Mouse (Mus musculus): ENCODE data around the gene 6430548M08Rik. TPM values are rescaled to one million over a fixed set of nuclear protein-coding genes. Genes with fewer than 3 reads are reported as not detected.
A peak's percentile ranks its signal among the peaks of the same experiment; 100 is the strongest.

Gene 6430548M08Rik
- polyA plus RNA-seq, 1 experiment from 2014 or later = 6.7 TPM

GRCm38 (mm10) chr8:120131158-120131557 lies 17.2 kb downstream of the 6430548M08Rik start:
- no peaks in the 10 kb centered on the region for H3K36me3 ChIP-seq (ENCODE audit: insufficient read depth, low read length)
- no peaks in the 10 kb centered on the region for H3K9me3 ChIP-seq (ENCODE audit: low read length)
- ATAC-seq (ENCODE audit: low FRiP score, low TSS enrichment) = no peak
- H3K9ac ChIP-seq (replicated peaks; ENCODE audit: low read length) = no peak overlapping the region
- H3K27me3 ChIP-seq (ENCODE audit: insufficient read depth, low read length) = no peaks in the 10 kb centered on the region
- no peak overlapping the region for H3K27ac ChIP-seq (ENCODE audit: low read length)
- no peak overlapping the region for H3K4me3 ChIP-seq (ENCODE audit: low read length)
- no peak overlapping the region for H3K4me2 ChIP-seq (replicated peaks; ENCODE audit: low read depth, low read length)
- H3K4me1 ChIP-seq (ENCODE audit: insufficient read depth, low read length) = peaks cover 15% of the 10 kb centered on the region
- 87% methylated on average over 8 of the region's 8 CpGs for WGBS

- Histone ChIP-seq H3K9me3 (ENCODE audit: low read length) (no peaks in the 10 kb centered on the region), H3K9ac (replicated peaks; ENCODE audit: low read length) (no peak overlapping the region), H3K4me3 (ENCODE audit: low read length) (no peak overlapping the region), H3K36me3 (ENCODE audit: insufficient read depth, low read length) (no peaks in the 10 kb centered on the region), H3K4me2 (replicated peaks; ENCODE audit: low read depth, low read length) (no peak overlapping the region), H3K27me3 (ENCODE audit: insufficient read depth, low read length) (no peaks in the 10 kb centered on the region), H3K4me1 (ENCODE audit: insufficient read depth, low read length) (peaks cover 5% of the 10 kb centered on the region; the same call in 1 of the 2 replicates), H3K27ac (ENCODE audit: low read length) (no peak overlapping the region)
- WGBS = 71% methylated on average over 7 of the region's 7 CpGs
- ATAC-seq (ENCODE audit: low FRiP score, low TSS enrichment) = no peak
Observed at GRCm38 (mm10) chr8:120133169-120133568, 19.2 kb downstream of the 6430548M08Rik start.

GRCm38 (mm10) chr8:120135687-120136086 lies 21.7 kb downstream of the 6430548M08Rik start:
- no peaks in the 10 kb centered on the region for H3K27me3 ChIP-seq (ENCODE audit: insufficient read depth, low read length)
- no peaks in the 10 kb centered on the region for H3K4me1 ChIP-seq (ENCODE audit: insufficient read depth, low read length)
- H3K4me2 ChIP-seq (replicated peaks; ENCODE audit: low read depth, low read length) = no peak overlapping the region
- WGBS = 86% methylated on average over 7 of the region's 7 CpGs
- no peaks in the 10 kb centered on the region for H3K36me3 ChIP-seq (ENCODE audit: insufficient read depth, low read length)
- H3K9me3 ChIP-seq (ENCODE audit: low read length) = no peaks in the 10 kb centered on the region
- H3K4me3 ChIP-seq (ENCODE audit: low read length) = no peak overlapping the region
- H3K9ac ChIP-seq (replicated peaks; ENCODE audit: low read length) = no peak overlapping the region
- H3K27ac ChIP-seq (ENCODE audit: low read length) = no peak overlapping the region
- no peak for ATAC-seq (ENCODE audit: low FRiP score, low TSS enrichment)

GRCm38 (mm10) chr8:120136618-120137017 lies 22.7 kb downstream of the 6430548M08Rik start:
- Histone ChIP-seq H3K4me2 (replicated peaks; ENCODE audit: low read depth, low read length) (no peak overlapping the region), H3K4me1 (ENCODE audit: insufficient read depth, low read length) (no peaks in the 10 kb centered on the region), H3K9me3 (ENCODE audit: low read length) (no peaks in the 10 kb centered on the region), H3K36me3 (ENCODE audit: insufficient read depth, low read length) (no peaks in the 10 kb centered on the region), H3K9ac (replicated peaks; ENCODE audit: low read length) (no peak overlapping the region), H3K4me3 (ENCODE audit: low read length) (no peak overlapping the region), H3K27me3 (ENCODE audit: insufficient read depth, low read length) (no peaks in the 10 kb centered on the region), H3K27ac (ENCODE audit: low read length) (no peak overlapping the region)
- 77% methylated on average over 7 of the region's 7 CpGs for WGBS
- no peak for ATAC-seq (ENCODE audit: low FRiP score, low TSS enrichment)

- Histone ChIP-seq H3K9ac (replicated peaks; ENCODE audit: low read length) (no peak overlapping the region), H3K27ac (ENCODE audit: low read length) (no peak overlapping the region), H3K4me2 (replicated peaks; ENCODE audit: low read depth, low read length) (no peak overlapping the region), H3K4me3 (ENCODE audit: low read length) (no peak overlapping the region), H3K4me1 (ENCODE audit: insufficient read depth, low read length) (no peaks in the 10 kb centered on the region), H3K36me3 (ENCODE audit: insufficient read depth, low read length) (no peaks in the 10 kb centered on the region), H3K9me3 (ENCODE audit: low read length) (no peaks in the 10 kb centered on the region), H3K27me3 (ENCODE audit: insufficient read depth, low read length) (no peaks in the 10 kb centered on the region)
- WGBS = 64% methylated on average over 2 of the region's 2 CpGs
- no peak for ATAC-seq (ENCODE audit: low FRiP score, low TSS enrichment)
Observed at GRCm38 (mm10) chr8:120138958-120139357, 25.0 kb downstream of the 6430548M08Rik start.

GRCm38 (mm10) chr8:120140769-120141168 lies 26.8 kb downstream of the 6430548M08Rik start:
- no peaks in the 10 kb centered on the region for H3K36me3 ChIP-seq (ENCODE audit: insufficient read depth, low read length)
- no peaks in the 10 kb centered on the region for H3K9me3 ChIP-seq (ENCODE audit: low read length)
- ATAC-seq (ENCODE audit: low FRiP score, low TSS enrichment) = no peak
- no peak overlapping the region for H3K4me2 ChIP-seq (replicated peaks; ENCODE audit: low read depth, low read length)
- H3K9ac ChIP-seq (replicated peaks; ENCODE audit: low read length) = 0 out of 2 replicates have a peak overlapping the region, but pooled peaks have one; percentile 25
- H3K27me3 ChIP-seq (ENCODE audit: insufficient read depth, low read length) = no peaks in the 10 kb centered on the region
- no peak overlapping the region for H3K27ac ChIP-seq (ENCODE audit: low read length)
- H3K4me3 ChIP-seq (ENCODE audit: low read length) = no peak overlapping the region
- 58% methylated on average over 3 of the region's 3 CpGs for WGBS
- peaks cover 4% of the 10 kb centered on the region; the same call in 1 of the 2 replicates for H3K4me1 ChIP-seq (ENCODE audit: insufficient read depth, low read length)

- WGBS = 60% methylated on average over 15 of the region's 15 CpGs
- no peak for ATAC-seq (ENCODE audit: low FRiP score, low TSS enrichment)
- no peaks in the 10 kb centered on the region for H3K36me3 ChIP-seq (ENCODE audit: insufficient read depth, low read length)
- H3K9ac ChIP-seq (replicated peaks; ENCODE audit: low read length) = no peak overlapping the region
- no peak overlapping the region for H3K4me2 ChIP-seq (replicated peaks; ENCODE audit: low read depth, low read length)
- H3K27ac ChIP-seq (ENCODE audit: low read length) = no peak overlapping the region
- no peaks in the 10 kb centered on the region for H3K27me3 ChIP-seq (ENCODE audit: insufficient read depth, low read length)
- H3K9me3 ChIP-seq (ENCODE audit: low read length) = no peaks in the 10 kb centered on the region
- no peak overlapping the region for H3K4me3 ChIP-seq (ENCODE audit: low read length)
- H3K4me1 ChIP-seq (ENCODE audit: insufficient read depth, low read length) = peaks cover 4% of the 10 kb centered on the region; the same call in 1 of the 2 replicates
Observed at GRCm38 (mm10) chr8:120143911-120144651, 30.1 kb downstream of the 6430548M08Rik start.

- Histone ChIP-seq H3K4me2 (replicated peaks; ENCODE audit: low read depth, low read length) (no peak overlapping the region), H3K4me1 (ENCODE audit: insufficient read depth, low read length) (peaks cover 4% of the 10 kb centered on the region; the same call in 1 of the 2 replicates), H3K9me3 (ENCODE audit: low read length) (no peaks in the 10 kb centered on the region), H3K27me3 (ENCODE audit: insufficient read depth, low read length) (no peaks in the 10 kb centered on the region), H3K9ac (replicated peaks; ENCODE audit: low read length) (no peak overlapping the region), H3K4me3 (ENCODE audit: low read length) (no peak overlapping the region), H3K36me3 (ENCODE audit: insufficient read depth, low read length) (no peaks in the 10 kb centered on the region), H3K27ac (ENCODE audit: low read length) (no peak overlapping the region)
- WGBS = 52% methylated on average over 12 of the region's 12 CpGs
- no peak for ATAC-seq (ENCODE audit: low FRiP score, low TSS enrichment)
Observed at GRCm38 (mm10) chr8:120144652-120145301, 30.8 kb downstream of the 6430548M08Rik start.

- H3K9ac ChIP-seq (replicated peaks; ENCODE audit: low read length) = no peak overlapping the region
- H3K27me3 ChIP-seq (ENCODE audit: insufficient read depth, low read length) = no peaks in the 10 kb centered on the region
- 82% methylated on average over 1 of the region's 1 CpGs for WGBS
- H3K27ac ChIP-seq (ENCODE audit: low read length) = no peak overlapping the region
- H3K4me1 ChIP-seq (ENCODE audit: insufficient read depth, low read length) = peaks cover 7% of the 10 kb centered on the region; the same call in 1 of the 2 replicates
- H3K4me2 ChIP-seq (replicated peaks; ENCODE audit: low read depth, low read length) = no peak overlapping the region
- ATAC-seq (ENCODE audit: low FRiP score, low TSS enrichment) = no peak
- no peaks in the 10 kb centered on the region for H3K36me3 ChIP-seq (ENCODE audit: insufficient read depth, low read length)
- H3K9me3 ChIP-seq (ENCODE audit: low read length) = no peaks in the 10 kb centered on the region
- no peak overlapping the region for H3K4me3 ChIP-seq (ENCODE audit: low read length)
Observed at GRCm38 (mm10) chr8:120146051-120146450, 32.1 kb downstream of the 6430548M08Rik start.

- Histone ChIP-seq H3K27me3 (ENCODE audit: insufficient read depth, low read length) (no peaks in the 10 kb centered on the region), H3K27ac (ENCODE audit: low read length) (no peak overlapping the region), H3K9ac (replicated peaks; ENCODE audit: low read length) (no peak overlapping the region), H3K4me3 (ENCODE audit: low read length) (no peak overlapping the region), H3K9me3 (ENCODE audit: low read length) (no peaks in the 10 kb centered on the region), H3K36me3 (ENCODE audit: insufficient read depth, low read length) (0 out of 2 replicates have a peak, but pooled peaks cover 3% of the 10 kb centered on the region), H3K4me2 (replicated peaks; ENCODE audit: low read depth, low read length) (no peak overlapping the region), H3K4me1 (ENCODE audit: insufficient read depth, low read length) (peaks cover 19% of the 10 kb centered on the region)
- WGBS = 53% methylated on average over 12 of the region's 12 CpGs
- no peak for ATAC-seq (ENCODE audit: low FRiP score, low TSS enrichment)
Observed at GRCm38 (mm10) chr8:120150028-120150427, 36.1 kb downstream of the 6430548M08Rik start.
